Mouse (Mus musculus): ENCODE results near the gene Myo1f. TPM values are rescaled to one million over a fixed set of nuclear protein-coding genes. Genes with fewer than 3 reads are reported as not detected.

Gene Myo1f
- total RNA-seq, 2 experiments from 2014 or later: 1.8 to 2.5 TPM

- intact Hi-C loops (cut with DNase I): no loop called here
- no peak for DNase-seq (ENCODE audit: low spot score in 2 of 2)
These were observed 82.2 kb downstream of the Myo1f start, which contains the start of gene Pram1 for GRCm38 (mm10) chr17:33637516-33638276. Pram1 (plus strand) TSS chr17:33638056.

GRCm38 (mm10) chr17:33639743-33640142 lies 84.2 kb downstream of the Myo1f start:
- DNase-seq (ENCODE audit: low spot score in 2 of 2): no peak
- intact Hi-C loops (cut with DNase I): no loop called here

- intact Hi-C loops (cut with DNase I): no loop called here
- DNase-seq (ENCODE audit: low spot score in 2 of 2): no peak
These were observed 88.6 kb downstream of the Myo1f start for GRCm38 (mm10) chr17:33644068-33644467.

GRCm38 (mm10) chr17:33645073-33645472 lies 89.6 kb downstream of the Myo1f start:
- no peak for DNase-seq (ENCODE audit: low spot score in 2 of 2)
- intact Hi-C loops (cut with DNase I): no loop called here

DNA sequence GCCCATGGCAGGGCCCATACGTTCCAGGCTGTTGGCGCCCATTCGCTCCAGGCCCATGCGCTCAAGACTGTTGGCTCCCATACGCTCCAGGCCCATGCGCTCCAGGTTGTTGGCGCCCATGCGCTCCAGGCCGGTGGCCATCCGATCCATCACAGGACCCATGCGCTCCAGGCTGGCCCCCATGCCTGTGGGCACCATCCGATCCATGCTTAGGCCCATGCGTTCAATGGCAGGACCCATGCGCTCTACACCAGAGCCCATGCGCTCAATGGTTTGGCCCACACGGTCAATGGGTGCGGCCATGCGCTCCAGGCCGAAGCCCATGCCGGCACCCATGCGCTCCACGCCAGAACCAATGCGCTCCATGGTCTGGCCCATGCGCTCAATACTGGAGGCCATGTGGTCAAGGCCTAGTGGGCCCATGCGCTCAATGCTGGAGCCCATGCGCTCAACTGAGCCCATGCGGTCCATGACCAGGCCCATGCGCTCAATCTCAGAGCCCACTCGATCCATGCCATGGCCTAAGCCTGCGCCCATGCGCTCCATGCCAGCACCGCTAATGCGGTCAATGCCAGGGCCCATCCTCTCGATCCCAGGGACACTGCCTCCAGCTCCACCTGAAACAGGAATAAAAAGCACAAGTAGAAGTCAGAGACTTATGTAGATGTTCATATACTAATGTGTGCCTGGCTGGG lies 94.4 kb downstream of the Myo1f start:
- DNase-seq (ENCODE audit: low spot score in 2 of 2): no peak
- intact Hi-C loops (cut with DNase I): no loop called here

Other genes starting within 250 kb of the Myo1f start
- 10 to 100 TPM; 17.1 to 19.3 TPM for gene Zfp81, start 196.8 kb upstream of the Myo1f start, total RNA-seq (2021)
- 10 to 100 TPM; 10.8 to 12.2 TPM for gene Zfp101, start 161.1 kb upstream of the Myo1f start, total RNA-seq (2021)
- gene Actl9, start 122.8 kb upstream of the Myo1f start, total RNA-seq (2021): under 1 TPM in 1 of 2 experiments, not detected in 1; 0.29 TPM
- 10 to 100 TPM; 19.9 to 36.9 TPM for gene Adamts10, start 31.5 kb upstream of the Myo1f start, total RNA-seq (2021)
- 10 to 100 TPM; 43.6 to 46.6 TPM for gene Zfp414, start 73.4 kb downstream of the Myo1f start, total RNA-seq (2021)
- under 1 TPM in 1 of 2 experiments, not detected in 1; 0.68 TPM for gene Pram1, start 82.3 kb downstream of the Myo1f start, total RNA-seq (2021)
- 100 to 1,000 TPM; 102 to 150 TPM for gene Hnrnpm, start 131.2 kb downstream of the Myo1f start, total RNA-seq (2021)
- gene March2, start 163.0 kb downstream of the Myo1f start, total RNA-seq (2021): 10 to 100 TPM; 90.2 to 97.0 TPM
- gene Rab11b, start 204.8 kb downstream of the Myo1f start, total RNA-seq (2021): 100 to 1,000 TPM; 328 to 372 TPM
- 1 to 10 TPM; 3.3 to 4.8 TPM for gene Angptl4, start 226.1 kb downstream of the Myo1f start, total RNA-seq (2021)